Mouse (Mus musculus) liver, adult 2 months (tissue): ENCODE data around the gene Fgd5. TPM values are rescaled to one million over a fixed set of nuclear protein-coding genes. Genes with fewer than 3 reads are reported as not detected.
A peak's percentile ranks its signal among the peaks of the same experiment; 100 is the strongest.

ENCODE experiments used
- DNase-seq: peaks from one replicate; pipeline ENCODE4 v3.0.0-alpha.2; 2011; ENCODE audit warnings: low read depth, low spot score; ENCODE audit errors: extremely low read depth
- H3K27ac ChIP-seq: fragments of 200-500 bp; replicated peaks from 2 replicates; pipeline ENCODE4 v1.5.1; 2012; ENCODE audit warnings: low read depth, mild to moderate bottlenecking, control low read depth, inconsistent platforms, low read length; ENCODE audit not compliant: insufficient read depth
- H3K27me3 ChIP-seq: fragments of 200-500 bp; 2 replicates; pipeline ENCODE4 v1.6.1; 2012; ENCODE audit warnings: mild to moderate bottlenecking, moderate library complexity, low read length, inconsistent platforms; ENCODE audit not compliant: control insufficient read depth, insufficient read depth
- H3K36me3 ChIP-seq: fragments of 200-500 bp; 2 replicates; pipeline ENCODE4 v1.6.1; 2012; ENCODE audit warnings: low read length, inconsistent platforms; ENCODE audit not compliant: control insufficient read depth, insufficient read depth
- H3K4me1 ChIP-seq: fragments of 200-500 bp; 2 replicates; pipeline ENCODE4 v1.6.1; 2011; ENCODE audit warnings: low read length; ENCODE audit not compliant: control insufficient read depth, insufficient read depth
- H3K4me3 ChIP-seq: fragments of 200-500 bp; 2 replicates; pipeline ENCODE4 v1.5.1; 2011; ENCODE audit warnings: low read depth, mild to moderate bottlenecking, control low read depth, low read length, moderate library complexity; ENCODE audit not compliant: insufficient read depth
- H3K79me2 ChIP-seq: fragments of 200-500 bp; 2 replicates; pipeline ENCODE4 v1.6.1; 2012; ENCODE audit warnings: inconsistent platforms, mild to moderate bottlenecking, low read length, moderate library complexity; ENCODE audit not compliant: control insufficient read depth, insufficient read depth
- H3K9ac ChIP-seq: fragments of 200-500 bp; 2 replicates; pipeline ENCODE4 v1.6.1; 2012; ENCODE audit warnings: low read depth, mild to moderate bottlenecking, control low read depth, inconsistent platforms, low read length
- CTCF ChIP-seq: fragments of 200-500 bp; IDR thresholded peaks from 2 replicates; pipeline ENCODE4 v1.5.1; 2011; ENCODE audit warnings: low read depth, low read length, control low read depth
- POLR2A ChIP-seq: fragments of 200-500 bp; IDR thresholded peaks from 2 replicates; pipeline ENCODE4 v1.6.1; 2011; ENCODE audit warnings: low read length, control low read depth; ENCODE audit not compliant: insufficient read depth; ENCODE audit errors: extremely low read depth
- WGBS: fragments of 180-500 bp; shearing (Covaris S2); methylation state at CpG from one replicate; pipeline ENCODE4 v1.1.7; 2018; 5-methylcytosine and 5-hydroxymethylcytosine counted together
- polyA plus RNA-seq: library from polyadenylated mRNA; depleted of rRNA; stranded (reverse); fragments of >200 nt; gene quantifications from 2 replicates; pipeline ENCODE4 v1.2.3, GENCODE M21; 2012
- total RNA-seq: library from RNA; depleted of rRNA; stranded (reverse); fragments of >200 nt; gene quantifications from 2 replicates; pipeline ENCODE4 v1.2.3, GENCODE M21; 2014

Fgd5 gene
- total and polyA plus RNA-seq, 2 experiments = 1.9 to 4.7 TPM

DNA sequence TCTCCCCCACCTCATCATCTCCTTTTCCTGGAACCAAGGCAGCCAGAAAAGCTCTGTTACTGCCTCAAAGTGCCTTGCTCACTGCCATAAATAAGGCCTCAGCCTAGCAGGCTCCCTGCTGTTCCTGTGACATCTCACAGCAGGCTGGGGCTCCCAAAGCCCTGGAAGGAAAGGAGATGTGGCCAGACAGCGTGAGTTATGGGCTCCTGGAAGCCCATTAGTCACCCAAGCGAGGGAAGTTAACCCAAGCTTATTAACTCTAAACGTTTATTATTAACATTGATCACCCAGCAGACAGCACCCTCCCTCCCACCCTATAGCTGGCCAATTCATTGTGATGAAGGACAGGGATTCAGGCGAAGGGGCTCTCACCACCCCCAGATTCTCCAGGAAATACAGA is 15.2 kb upstream of the Fgd5 start:
- peaks cover 4% of the 10 kb centered on the region for H3K4me1 ChIP-seq
- H3K27me3 ChIP-seq = no peaks in the 10 kb centered on the region
- no peak for TF ChIP-seq CTCF
- no peak for TF ChIP-seq POLR2A
- 50% methylated on average over 4 of the region's 4 CpGs for whole genome bisulfite sequencing
- no peaks in the 10 kb centered on the region for H3K79me2 ChIP-seq
- no peaks in the 10 kb centered on the region for H3K36me3 ChIP-seq
- no peak overlapping the region for H3K4me3 ChIP-seq
- no peak for DNase-seq
- no peak overlapping the region for H3K9ac ChIP-seq
- no peak overlapping the region for H3K27ac ChIP-seq

DNA sequence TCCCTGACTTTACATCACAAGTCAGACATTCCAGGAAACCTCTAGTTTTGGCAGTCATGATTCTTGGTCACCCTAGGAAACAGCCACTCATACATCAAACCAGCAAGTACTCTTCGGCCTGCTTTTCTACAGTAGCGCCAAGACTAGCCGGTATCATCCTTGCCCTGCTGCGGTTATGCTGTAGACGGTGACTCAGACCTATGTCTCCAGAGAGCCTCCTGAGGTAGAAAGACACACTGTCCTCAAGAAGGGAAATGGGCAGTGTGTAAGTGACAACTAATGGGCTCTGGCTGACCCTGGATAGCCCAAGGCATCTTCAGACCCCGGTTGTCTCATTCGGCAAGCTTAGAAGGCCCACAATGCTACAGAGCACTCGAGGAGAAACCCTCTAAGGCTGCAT is 13.6 kb upstream of the Fgd5 start:
- no peak for DNase-seq
- Histone ChIP-seq H3K4me1 (peaks cover 2% of the 10 kb centered on the region; the same call in 1 of the 2 replicates), H3K79me2 (no peaks in the 10 kb centered on the region), H3K27ac (no peak overlapping the region), H3K27me3 (no peaks in the 10 kb centered on the region), H3K4me3 (no peak overlapping the region), H3K36me3 (no peaks in the 10 kb centered on the region), H3K9ac (no peak overlapping the region)
- 88% methylated on average over 8 of the region's 8 CpGs for WGBS
- TF ChIP-seq POLR2A (no peak), CTCF (no peak)

DNA sequence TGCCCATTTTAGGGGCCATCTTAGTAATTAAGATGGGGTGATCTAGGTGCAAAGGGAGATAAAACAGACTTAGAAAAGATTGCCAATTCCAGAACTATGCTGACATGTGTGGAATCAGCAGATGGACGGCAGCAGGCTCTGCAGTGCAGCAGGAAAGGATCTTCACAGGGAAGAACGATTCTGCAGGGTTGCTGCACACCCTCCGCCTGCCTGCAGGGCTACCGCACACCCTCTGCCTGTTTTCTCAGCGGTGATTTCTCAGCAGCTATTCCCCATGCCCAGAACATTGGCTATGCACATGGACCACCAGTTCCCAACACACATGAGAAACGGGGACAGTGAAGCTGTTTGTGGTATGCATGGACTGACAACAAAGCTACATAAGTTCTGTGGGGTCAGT is 12.7 kb upstream of the Fgd5 start:
- H3K4me1 ChIP-seq = peaks cover 2% of the 10 kb centered on the region; the same call in 1 of the 2 replicates
- H3K79me2 ChIP-seq = no peaks in the 10 kb centered on the region
- TF ChIP-seq CTCF (no peak), POLR2A (no peak)
- no peak overlapping the region for H3K4me3 ChIP-seq
- no peaks in the 10 kb centered on the region for H3K27me3 ChIP-seq
- H3K27ac ChIP-seq = no peak overlapping the region
- no peak overlapping the region for H3K9ac ChIP-seq
- DNase-seq = no peak
- H3K36me3 ChIP-seq = no peaks in the 10 kb centered on the region
- WGBS = 53% methylated on average over 6 of the region's 6 CpGs

DNA sequence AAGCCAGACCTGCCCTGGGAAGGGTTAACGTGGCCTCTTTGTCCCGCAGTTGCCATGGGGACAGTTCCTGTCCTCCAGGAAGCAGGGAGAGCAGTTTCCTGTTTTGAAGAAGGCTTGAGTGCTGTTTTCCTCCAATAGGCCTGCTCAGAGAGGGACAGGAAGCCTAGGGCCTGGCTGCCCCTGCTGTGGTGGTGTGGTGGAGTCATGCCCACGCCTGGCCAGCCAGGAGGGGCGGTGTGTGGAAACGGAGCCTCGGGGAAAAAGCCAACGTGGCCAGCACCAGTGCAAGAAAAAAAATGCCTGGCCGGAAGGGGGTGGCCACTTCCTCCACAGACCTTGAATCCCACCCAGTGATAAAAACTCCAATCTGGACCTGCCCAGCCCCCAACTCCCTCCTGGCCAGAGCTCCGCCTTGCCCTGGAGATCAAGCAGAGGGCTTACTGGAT is 6.5 kb upstream of the Fgd5 start:
- Histone ChIP-seq H3K36me3 (no peaks in the 10 kb centered on the region), H3K4me1 (peaks cover 7% of the 10 kb centered on the region; the same call in 1 of the 2 replicates), H3K27me3 (no peaks in the 10 kb centered on the region), H3K9ac (no peak overlapping the region), H3K79me2 (no peaks in the 10 kb centered on the region), H3K27ac (peak overlapping the region; percentile 82), H3K4me3 (no peak overlapping the region)
- TF ChIP-seq CTCF = no peak
- no peak for TF ChIP-seq POLR2A
- WGBS = 56% methylated on average over 9 of the region's 9 CpGs
- DNase-seq = peak; percentile 16

DNA sequence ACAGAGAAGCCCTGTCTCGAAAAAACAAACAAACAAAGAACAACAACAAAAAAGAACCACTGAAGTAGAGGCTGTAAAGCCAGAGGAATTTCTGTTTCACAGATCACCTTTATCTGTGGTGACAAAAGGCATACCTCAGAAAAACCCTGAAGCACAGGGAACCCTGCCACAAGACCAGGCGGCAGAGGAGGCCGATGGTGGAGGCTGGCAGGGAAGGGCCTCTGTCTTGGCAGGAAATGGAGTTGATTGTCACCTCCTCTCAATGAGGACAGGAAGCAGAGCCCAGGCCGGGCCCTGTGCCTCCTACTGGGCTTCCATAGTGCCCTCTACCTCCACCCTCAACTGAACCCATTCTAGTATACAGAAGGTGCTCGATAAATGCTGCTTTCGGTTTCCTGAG is 4.7 kb upstream of the Fgd5 start:
- no peak overlapping the region for H3K4me3 ChIP-seq
- TF ChIP-seq POLR2A (no peak), CTCF (no peak)
- 80% methylated on average over 6 of the region's 6 CpGs for whole genome bisulfite sequencing

DNA sequence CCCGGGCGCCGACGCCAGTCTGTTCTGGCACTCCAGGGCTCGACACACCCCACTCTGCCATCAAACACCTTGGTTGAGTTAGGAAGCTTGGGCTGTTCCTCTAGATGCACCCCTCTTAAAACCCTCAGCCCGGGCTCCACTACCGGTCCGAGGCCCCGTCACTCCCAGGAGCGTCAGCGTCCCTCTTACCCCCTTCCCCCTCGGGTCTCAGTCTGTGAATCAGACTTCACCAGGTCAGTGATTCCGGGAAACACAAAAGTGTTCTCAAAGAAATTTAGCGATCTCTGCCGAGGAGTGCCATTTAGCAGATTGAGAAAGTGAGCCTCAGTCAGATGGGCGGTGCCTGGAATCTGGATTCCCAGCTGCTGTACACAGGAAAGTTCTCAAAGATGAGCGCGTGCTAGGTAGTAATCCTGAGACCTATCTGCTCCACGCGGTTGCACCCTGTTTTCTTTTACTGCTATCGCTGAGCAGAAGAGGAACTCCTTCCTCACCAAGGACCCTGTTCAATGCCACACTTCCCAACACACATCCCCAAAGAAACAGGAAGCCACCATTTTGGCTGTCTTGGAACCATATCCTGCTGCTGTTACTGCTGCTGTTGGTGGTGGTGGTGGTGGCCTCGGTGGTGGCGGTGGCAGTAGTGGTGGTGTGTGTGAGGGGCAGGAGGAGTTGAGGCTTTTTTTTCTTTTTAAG is 771 bp downstream of the Fgd5 start:
- Histone ChIP-seq H3K36me3 (no peaks in the 10 kb centered on the region), H3K4me3 (peak overlapping the region; percentile 83), H3K27ac (peak overlapping the region; percentile 81), H3K9ac (peak overlapping the region; percentile 90), H3K27me3 (no peaks in the 10 kb centered on the region), H3K79me2 (no peaks in the 10 kb centered on the region), H3K4me1 (0 out of 2 replicates have a peak, but pooled peaks cover 4% of the 10 kb centered on the region)
- WGBS = 13% methylated on average over 23 of the region's 23 CpGs
- no peak for DNase-seq
- TF ChIP-seq POLR2A = no peak
- TF ChIP-seq CTCF = no peak

More for the DNA sequence above, 4.7 kb upstream of the Fgd5 start:
- Histone ChIP-seq H3K27ac (peak overlapping the region; percentile 43; the same call in 1 of the 2 replicates), H3K27me3 (no peaks in the 10 kb centered on the region), H3K36me3 (no peaks in the 10 kb centered on the region), H3K79me2 (no peaks in the 10 kb centered on the region), H3K4me1 (peaks cover 7% of the 10 kb centered on the region; the same call in 1 of the 2 replicates), H3K9ac (no peak overlapping the region)
- no peak for DNase-seq
